Mouse (Mus musculus) lung, postnatal 0 days (tissue): ENCODE results near the gene Nckap5.

Experiments used
- CTCF ChIP-seq: IDR thresholded peaks from 2 replicates; pipeline ENCODE4 v1.5.1; 2016; ENCODE audit warnings: antibody characterized with exemption, mild to moderate bottlenecking
- EP300 ChIP-seq: IDR thresholded peaks from 2 replicates; pipeline ENCODE4 v1.6.1; 2016; ENCODE audit warnings: antibody characterized with exemption, mild to moderate bottlenecking, control low read depth

DNA sequence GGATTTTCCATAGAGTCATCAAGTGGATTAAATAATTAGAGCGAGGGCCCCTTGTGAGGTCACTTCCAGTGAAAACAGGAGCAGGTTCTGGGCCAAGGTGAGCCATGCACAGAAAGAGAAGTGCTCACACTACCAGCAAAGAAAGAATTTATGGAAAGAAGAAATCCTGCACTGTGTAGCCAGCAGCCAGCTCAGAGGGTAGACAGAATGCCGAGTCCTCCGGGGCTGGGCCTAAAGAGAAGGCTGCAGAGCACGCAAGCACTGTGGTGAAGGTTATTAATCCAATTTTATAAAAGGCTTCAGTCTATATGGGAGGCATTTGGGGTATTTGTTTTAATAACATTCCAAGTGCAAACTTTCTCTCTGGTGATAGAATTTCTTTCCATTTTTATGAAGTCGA is 37.3 kb upstream of the Nckap5 start:
- TF ChIP-seq CTCF (no peak), EP300 (no peak)
